8 mouse cellular contexts compared by ENCODE assay signal in genomic region chr12:25208670-25209332, GRCm38 (mm10).
A peak's percentile ranks its signal among the peaks of the same experiment; 100 is the strongest.
DNase-seq lines count a peak whose midpoint lies in the region; ATAC-seq and TF ChIP-seq lines count a peak whose summit lies in the region.

No protein-coding gene starts in this region.

- peak; percentile 71 for TF ChIP-seq RAD21 in CH12.LX (IDR thresholded peaks at IDR 0.05; ENCODE audit: low read depth, low read length)

- no peaks in the 10 kb centered on the region for H3K79me2 ChIP-seq in CH12.LX (replicated peaks; ENCODE audit: control insufficient read depth, extremely low read depth, insufficient read depth, poor library complexity, severe bottlenecking)

- H3K36me3 ChIP-seq in kidney, adult 2 months (ENCODE audit: control insufficient read depth, insufficient read depth, low read length) = no peaks in the 10 kb centered on the region
- H3K36me3 ChIP-seq in CH12.LX (replicated peaks in 1 of 2; ENCODE audit: control insufficient read depth in 1 of 2, insufficient read depth in 1 of 2, low read length in 1 of 2) = no peaks in the 10 kb centered on the region
- no peaks in the 10 kb centered on the region for H3K36me3 ChIP-seq in lung, embryonic 15.5 days
- no peaks in the 10 kb centered on the region for H3K36me3 ChIP-seq in stomach, embryonic 15.5 days
- H3K36me3 ChIP-seq in forebrain, embryonic 13.5 days (ENCODE audit: poor library complexity, severe bottlenecking) = no peaks in the 10 kb centered on the region

- peak; percentile 74 for ATAC-seq in lung, embryonic 15.5 days (ENCODE audit: borderline replicate concordance, extremely low read depth, low FRiP score, low TSS enrichment)
- peak; percentile 84; the same call in 1 of the 2 replicates for ATAC-seq in stomach, embryonic 15.5 days (ENCODE audit: insufficient read depth, low FRiP score, low read depth)
- ATAC-seq in forebrain, embryonic 13.5 days = no peak

- H3K4me1 ChIP-seq in kidney, adult 2 months (ENCODE audit: control insufficient read depth, insufficient read depth, low read length) = peaks cover 26% of the 10 kb centered on the region
- H3K4me1 ChIP-seq in CH12.LX (ENCODE audit: control insufficient read depth in 1 of 2, insufficient read depth in 2 of 2) = peaks cover 36 to 59% of the 10 kb centered on the region in 2 experiments
- peaks cover 14% of the 10 kb centered on the region for H3K4me1 ChIP-seq in lung, embryonic 15.5 days
- H3K4me1 ChIP-seq in stomach, embryonic 15.5 days = peaks cover 5% of the 10 kb centered on the region
- no peaks in the 10 kb centered on the region for H3K4me1 ChIP-seq in forebrain, embryonic 13.5 days

- H3K27ac ChIP-seq in kidney, adult 2 months (ENCODE audit: insufficient read depth, low read depth, low read length) = peak overlapping the region; percentile 83
- peak overlapping the region; percentile 62 for H3K27ac ChIP-seq in CH12.LX (ENCODE audit: insufficient read depth, low read depth)
- peak overlapping the region; percentile 78 for H3K27ac ChIP-seq in lung, embryonic 15.5 days
- peak overlapping the region; percentile 85 for H3K27ac ChIP-seq in stomach, embryonic 15.5 days
- no peak overlapping the region for H3K27ac ChIP-seq in forebrain, embryonic 13.5 days

- TF ChIP-seq POLR2A in kidney, adult 2 months (IDR thresholded peaks at IDR 0.05; ENCODE audit: low read depth, low read length) = no peak
- peak; percentile 32; the same call in 1 of the 2 replicates for TF ChIP-seq POLR2A in CH12.LX (IDR thresholded peaks at IDR 0.05; ENCODE audit: low read depth, low read length)

- H3K9ac ChIP-seq in CH12.LX (ENCODE audit: insufficient read depth, low read depth) = no peak overlapping the region
- no peak overlapping the region for H3K9ac ChIP-seq in lung, embryonic 15.5 days
- no peak overlapping the region for H3K9ac ChIP-seq in stomach, embryonic 15.5 days
- H3K9ac ChIP-seq in forebrain, embryonic 13.5 days = no peak overlapping the region

- TF ChIP-seq CTCF in kidney, adult 2 months (conservative IDR thresholded peaks at IDR 0.05; ENCODE audit: insufficient read depth, insufficient read length, low read depth, low read length) = no peak
- TF ChIP-seq CTCF in CH12.LX (conservative IDR thresholded peaks at IDR 0.05 in 1 of 2, IDR thresholded peaks at IDR 0.05 in 1 of 2; ENCODE audit: low read depth in 2 of 2, low read length in 2 of 2) = peak in 1 of 2 experiments; percentile 66; a peak in 2 of 4 replicates

- 24% methylated on average over 11 of the region's 11 CpGs for WGBS in kidney, adult 2 months
- WGBS in lung, embryonic 15.5 days = 21% methylated on average over 11 of the region's 11 CpGs
- WGBS in stomach, embryonic 15.5 days = 21% methylated on average over 11 of the region's 11 CpGs
- WGBS in forebrain, embryonic 13.5 days = 48% methylated on average over 11 of the region's 11 CpGs

- H3K9me3 ChIP-seq in CH12.LX (replicated peaks; ENCODE audit: low read length) = peaks cover 5% of the 10 kb centered on the region
- no peaks in the 10 kb centered on the region for H3K9me3 ChIP-seq in lung, embryonic 15.5 days
- H3K9me3 ChIP-seq in stomach, embryonic 15.5 days = no peaks in the 10 kb centered on the region
- H3K9me3 ChIP-seq in forebrain, embryonic 13.5 days (replicated peaks) = peaks cover 4% of the 10 kb centered on the region; the same call in 1 of the 2 replicates

- peak; percentile 99 for TF ChIP-seq EP300 in CH12.LX (IDR thresholded peaks at IDR 0.05; ENCODE audit: low read length)

- peak overlapping the region; percentile 50 for H3K4me2 ChIP-seq in CH12.LX (ENCODE audit: insufficient read depth, low read depth, poor library complexity, severe bottlenecking)
- H3K4me2 ChIP-seq in lung, embryonic 15.5 days = no peak overlapping the region; the same call in 1 of the 2 replicates
- H3K4me2 ChIP-seq in stomach, embryonic 15.5 days = no peak overlapping the region
- no peak overlapping the region for H3K4me2 ChIP-seq in forebrain, embryonic 13.5 days

- dilution Hi-C loops in CH12.LX (cut with MboI; ENCODE audit: extremely low pct_ligation_motif_present, extremely low pct_unique_long_range_greater_than_20kb, low sequenced_read_pairs) = no loop called here

- H3K27me3 ChIP-seq in kidney, adult 2 months (replicated peaks; ENCODE audit: control insufficient read depth, insufficient read depth, low read length) = no peaks in the 10 kb centered on the region
- H3K27me3 ChIP-seq in CH12.LX (replicated peaks) = no peaks in the 10 kb centered on the region
- no peaks in the 10 kb centered on the region for H3K27me3 ChIP-seq in lung, embryonic 15.5 days
- no peaks in the 10 kb centered on the region for H3K27me3 ChIP-seq in stomach, embryonic 15.5 days (replicated peaks)
- no peaks in the 10 kb centered on the region for H3K27me3 ChIP-seq in forebrain, embryonic 13.5 days

- in situ Hi-C loops in CH12.LX (cut with MboI; ENCODE audit: low pct_ligation_motif_present, low pct_unique_long_range_greater_than_20kb, low sequenced_read_pairs) = loop anchor here (5.0 to 25.0 kb wide), 2 partner anchors 116 to 228 kb away; no protein-coding TSS in a partner anchor

- DNase-seq in kidney, adult 2 months = peak; percentile 42
- DNase-seq in kidney, adult 8-10 months = no peak
- DNase-seq in CH12.LX (ENCODE audit: extremely low read depth) = peak; percentile 93
- peak; percentile 21 to 52 for DNase-seq in heart, adult 9 months (ENCODE audit: low spot score in 2 of 2)
- DNase-seq in ovary, postnatal 14 days (ENCODE audit: low spot score) = no peak

- H3K4me3 ChIP-seq in kidney, adult 2 months (ENCODE audit: insufficient read depth, low read depth, low read length) = no peak overlapping the region
- no peak overlapping the region for H3K4me3 ChIP-seq in CH12.LX (replicated peaks in 1 of 3; ENCODE audit: low read depth in 2 of 3, low read length in 2 of 3, poor library complexity in 1 of 3)
- no peak overlapping the region for H3K4me3 ChIP-seq in lung, embryonic 15.5 days
- no peak overlapping the region for H3K4me3 ChIP-seq in stomach, embryonic 15.5 days (replicated peaks)
- no peak overlapping the region for H3K4me3 ChIP-seq in forebrain, embryonic 13.5 days

TF ChIP-seq in CH12.LX, 34 proteins besides CTCF, POLR2A, EP300 and RAD21:
- TF ChIP-seq MYC (IDR thresholded peaks at IDR 0.05; ENCODE audit: low read depth, low read length) (peak; percentile 92), ETS1 (conservative IDR thresholded peaks at IDR 0.05; ENCODE audit: low read depth, low read length) (peak; percentile 100), MXI1 (IDR thresholded peaks at IDR 0.05; ENCODE audit: low read depth, low read length) (peak; percentile 91; the same call in 1 of the 2 replicates), NELFE (IDR thresholded peaks at IDR 0.05; ENCODE audit: low read depth, low read length) (0 out of 2 replicates have a peak, but pooled peaks have one; percentile 47), KAT2A (IDR thresholded peaks at IDR 0.05; ENCODE audit: insufficient replicate concordance, low read length) (0 out of 2 replicates have a peak, but pooled peaks have one; percentile 70), UBTF (IDR thresholded peaks at IDR 0.05; ENCODE audit: low read depth, low read length) (0 out of 2 replicates have a peak, but pooled peaks have one; percentile 65), CHD1 (IDR thresholded peaks at IDR 0.05; ENCODE audit: low read depth, low read length) (peak; percentile 95), TCF12 (IDR thresholded peaks at IDR 0.05; ENCODE audit: low read depth, low read length) (peak; percentile 100), MAZ (IDR thresholded peaks at IDR 0.05; ENCODE audit: low read depth, low read length) (peak; percentile 95), SMC3 (IDR thresholded peaks at IDR 0.05; ENCODE audit: low read depth, low read length) (peak; percentile 73), USF1 (IDR thresholded peaks at IDR 0.05; ENCODE audit: low read depth, low read length) (no peak), PAX5 (IDR thresholded peaks at IDR 0.05; ENCODE audit: low read length) (no peak), HCFC1 (IDR thresholded peaks at IDR 0.05; ENCODE audit: low read depth, low read length) (peak; percentile 63), NRF1 (IDR thresholded peaks at IDR 0.05; ENCODE audit: low read depth, low read length) (peak; percentile 64), BHLHE40 (IDR thresholded peaks at IDR 0.05; ENCODE audit: low read depth, low read length) (peak; percentile 97), MAX (IDR thresholded peaks at IDR 0.05; ENCODE audit: low read length) (peak; percentile 92), SIN3A (IDR thresholded peaks at IDR 0.05; ENCODE audit: low read length) (peak; percentile 96), IRF4 (IDR thresholded peaks at IDR 0.05; ENCODE audit: low read depth, low read length) (peak; percentile 92), E2F4 (IDR thresholded peaks at IDR 0.05; ENCODE audit: insufficient replicate concordance, low read depth, low read length) (0 out of 2 replicates have a peak, but pooled peaks have one; percentile 55), CHD2 (IDR thresholded peaks at IDR 0.05; ENCODE audit: low read length) (peak; percentile 92), ZNF384 (IDR thresholded peaks at IDR 0.05; ENCODE audit: low read depth, low read length) (peak; percentile 98), ZMIZ1 (IDR thresholded peaks at IDR 0.05; ENCODE audit: low read depth, low read length) (peak; percentile 62; the same call in 1 of the 2 replicates), RCOR1 (conservative IDR thresholded peaks at IDR 0.05; ENCODE audit: low read depth, low read length) (peak; percentile 97), ZC3H11A (IDR thresholded peaks at IDR 0.05; ENCODE audit: low read depth, low read length) (no peak; the same call in 1 of the 2 replicates), POLR2AphosphoS2 (IDR thresholded peaks at IDR 0.05; ENCODE audit: low read depth, low read length) (no peak), ELF1 (IDR thresholded peaks at IDR 0.05; ENCODE audit: low read depth, low read length) (peak; percentile 91), TBP (conservative IDR thresholded peaks at IDR 0.05; ENCODE audit: low read depth, low read length) (no peak), ZKSCAN1 (IDR thresholded peaks at IDR 0.05; ENCODE audit: borderline replicate concordance, low read depth, low read length) (no peak), JUN (IDR thresholded peaks at IDR 0.05; ENCODE audit: insufficient read depth, low read depth, low read length) (peak; percentile 57; the same call in 1 of the 2 replicates), MEF2A (IDR thresholded peaks at IDR 0.05; ENCODE audit: borderline replicate concordance, low read depth, low read length) (peak; percentile 96), MAFK (IDR thresholded peaks at IDR 0.05; ENCODE audit: insufficient replicate concordance, low read length) (peak; percentile 85), JUND (conservative IDR thresholded peaks at IDR 0.05; ENCODE audit: low read depth, low read length) (peak; percentile 69), USF2 (conservative IDR thresholded peaks at IDR 0.05; ENCODE audit: low read depth, low read length) (no peak), GABPA (IDR thresholded peaks at IDR 0.05; ENCODE audit: insufficient replicate concordance, low read depth, low read length) (no peak)

Comparison
In these comparisons a context has a peak if more than half of its experiments do, and no peak if none do; other contexts are left out.
1. DNase-seq: peak in kidney, adult 2 months (single experiment), CH12.LX (single experiment) and heart, adult 9 months (2 of 2); none in kidney, adult 8-10 months (0 of 2) and ovary, postnatal 14 days (single experiment).